Mouse (Mus musculus): ENCODE results near the gene Orm2. TPM values are rescaled to one million over a fixed set of nuclear protein-coding genes. Genes with fewer than 3 reads are reported as not detected.
A peak's percentile ranks its signal among the peaks of the same experiment; 100 is the strongest.

Gene Orm2
- polyA plus RNA-seq, 1 experiment from 2014 or later: not detected

DNA sequence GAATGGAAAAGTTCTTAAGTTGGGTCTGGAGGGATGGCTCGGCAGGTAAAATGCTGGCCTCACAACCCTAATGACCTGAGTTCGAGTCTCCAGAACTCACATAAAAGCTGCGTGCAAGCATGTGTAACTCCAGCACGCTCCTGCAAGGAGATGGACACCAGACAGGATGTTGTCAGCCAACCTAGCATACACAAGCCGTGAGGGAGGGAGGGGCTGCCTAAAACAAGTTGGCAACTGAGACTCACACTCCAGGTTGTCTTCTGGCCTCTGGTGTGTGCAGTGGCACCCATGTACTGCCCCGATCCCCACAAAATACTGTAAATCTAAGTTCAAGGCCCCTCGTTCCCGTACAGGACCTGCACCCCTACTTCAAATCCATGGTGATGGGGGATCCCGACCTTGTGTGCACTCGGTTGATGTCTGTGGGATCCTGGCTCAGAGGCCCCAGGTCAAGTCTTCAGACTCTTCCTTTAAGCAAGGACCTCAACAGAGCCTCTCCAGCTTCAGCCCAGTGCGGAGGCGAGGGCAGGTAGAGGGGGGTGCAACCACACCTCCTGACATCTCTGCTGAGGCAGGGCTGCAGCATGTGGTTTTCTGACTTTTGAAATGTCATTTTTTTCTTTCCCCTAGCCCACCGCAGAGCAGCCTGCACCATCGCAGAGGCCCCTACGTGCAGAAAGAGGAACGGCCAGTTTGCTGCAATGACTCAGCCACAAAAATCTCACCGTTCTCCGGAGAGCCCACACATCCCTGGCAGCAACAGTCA lies 38.5 kb downstream of the Orm2 start:
- 0 out of 2 replicates have a peak, but pooled peaks cover 5% of the 10 kb centered on the region for H3K36me3 ChIP-seq
- H3K27me3 ChIP-seq: no peaks in the 10 kb centered on the region
- H3K9ac ChIP-seq (replicated peaks): no peak overlapping the region
- H3K27ac ChIP-seq (replicated peaks): no peak overlapping the region
- H3K4me2 ChIP-seq (replicated peaks): no peak overlapping the region
- H3K4me1 ChIP-seq: peaks cover 67% of the 10 kb centered on the region
- no peak overlapping the region for H3K4me3 ChIP-seq
- no peaks in the 10 kb centered on the region for H3K9me3 ChIP-seq
- WGBS: 90% methylated on average over 18 of the region's 18 CpGs
- ATAC-seq (replicated peaks): no peak

DNA sequence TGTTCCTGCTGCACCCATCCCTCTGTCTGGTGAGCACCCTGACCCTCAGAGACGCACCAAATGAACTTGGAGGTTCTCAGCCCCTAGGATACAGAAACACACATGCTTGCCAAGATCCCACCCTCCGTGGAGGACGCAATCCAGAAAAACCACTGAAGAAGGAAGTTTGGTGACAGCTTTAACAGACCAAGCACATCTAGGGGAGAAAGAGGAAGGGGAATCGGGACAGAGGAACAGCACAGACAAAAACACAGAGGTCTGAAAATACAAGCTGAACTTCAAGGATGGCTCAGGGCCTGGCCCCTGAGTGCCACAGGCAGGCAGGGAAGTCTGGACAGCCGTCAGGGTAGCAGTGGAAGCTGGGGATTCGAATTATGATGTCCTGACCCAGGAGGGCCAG lies 39.4 kb downstream of the Orm2 start:
- H3K36me3 ChIP-seq: 0 out of 2 replicates have a peak, but pooled peaks cover 2% of the 10 kb centered on the region
- H3K4me1 ChIP-seq: peaks cover 76% of the 10 kb centered on the region
- no peak overlapping the region for H3K27ac ChIP-seq (replicated peaks)
- ATAC-seq (replicated peaks): no peak
- no peak overlapping the region for H3K4me3 ChIP-seq
- no peak overlapping the region for H3K4me2 ChIP-seq (replicated peaks)
- 73% methylated on average over 6 of the region's 6 CpGs for WGBS
- no peak overlapping the region for H3K9ac ChIP-seq (replicated peaks)
- H3K9me3 ChIP-seq: no peaks in the 10 kb centered on the region
- no peaks in the 10 kb centered on the region for H3K27me3 ChIP-seq

DNA sequence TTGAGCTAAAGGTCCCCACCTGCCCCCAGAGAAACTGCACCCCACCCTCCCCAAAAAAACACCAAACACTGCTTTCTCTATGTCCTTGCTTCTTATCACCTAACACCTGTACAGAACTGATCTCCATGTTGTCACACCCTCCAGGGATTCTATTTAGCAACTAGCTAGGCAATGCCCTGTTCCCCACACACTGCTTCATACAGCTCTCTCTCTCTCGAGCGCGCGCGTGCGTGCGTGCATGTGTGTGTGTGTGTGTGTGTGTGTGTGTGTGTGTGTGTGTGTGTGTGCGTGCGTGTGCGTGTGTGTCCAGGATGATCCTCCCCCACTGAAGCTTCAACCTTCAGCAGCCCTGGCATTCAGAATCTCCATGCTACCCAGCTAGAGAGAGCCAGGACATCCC lies 39.8 kb downstream of the Orm2 start:
- Histone ChIP-seq H3K27me3 (no peaks in the 10 kb centered on the region), H3K9me3 (no peaks in the 10 kb centered on the region), H3K27ac (replicated peaks) (peak overlapping the region; percentile 84), H3K4me3 (no peak overlapping the region), H3K9ac (replicated peaks) (no peak overlapping the region), H3K4me1 (peaks cover 79% of the 10 kb centered on the region), H3K36me3 (no peaks in the 10 kb centered on the region), H3K4me2 (replicated peaks) (peak overlapping the region; percentile 36; the same call in 1 of the 2 replicates)
- no peak for ATAC-seq (replicated peaks)
- WGBS: 79% methylated on average over 10 of the region's 10 CpGs

DNA sequence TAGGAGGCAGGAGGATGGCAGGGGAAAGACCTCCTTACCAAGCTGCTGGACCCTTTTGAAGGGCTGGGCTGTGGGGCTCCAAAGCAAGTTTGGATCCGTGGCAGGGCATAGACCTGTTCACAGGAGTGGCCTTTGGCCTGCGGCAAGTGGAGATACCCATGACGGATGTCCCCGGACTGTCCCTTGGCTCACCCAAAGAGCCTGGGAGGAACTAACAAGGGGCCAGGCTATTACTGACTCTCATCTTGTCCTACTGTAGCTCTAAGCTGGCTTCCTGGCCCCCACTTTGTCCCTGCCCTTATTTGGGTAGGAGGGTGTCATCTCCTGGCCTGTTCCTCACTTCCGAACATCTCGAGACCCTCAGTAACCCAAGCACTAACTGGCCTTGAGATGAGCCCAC lies 40.3 kb downstream of the Orm2 start:
- H3K4me1 ChIP-seq: peaks cover 84% of the 10 kb centered on the region
- peak overlapping the region; percentile 20 for H3K9ac ChIP-seq (replicated peaks)
- no peaks in the 10 kb centered on the region for H3K9me3 ChIP-seq
- no peaks in the 10 kb centered on the region for H3K36me3 ChIP-seq
- H3K27me3 ChIP-seq: no peaks in the 10 kb centered on the region
- H3K4me3 ChIP-seq: peak overlapping the region; percentile 19
- peak; percentile 4; the same call in 1 of the 2 replicates for ATAC-seq (replicated peaks)
- WGBS: 59% methylated on average over 6 of the region's 6 CpGs
- H3K27ac ChIP-seq (replicated peaks): peak overlapping the region; percentile 84
- H3K4me2 ChIP-seq (replicated peaks): peak overlapping the region; percentile 36

DNA sequence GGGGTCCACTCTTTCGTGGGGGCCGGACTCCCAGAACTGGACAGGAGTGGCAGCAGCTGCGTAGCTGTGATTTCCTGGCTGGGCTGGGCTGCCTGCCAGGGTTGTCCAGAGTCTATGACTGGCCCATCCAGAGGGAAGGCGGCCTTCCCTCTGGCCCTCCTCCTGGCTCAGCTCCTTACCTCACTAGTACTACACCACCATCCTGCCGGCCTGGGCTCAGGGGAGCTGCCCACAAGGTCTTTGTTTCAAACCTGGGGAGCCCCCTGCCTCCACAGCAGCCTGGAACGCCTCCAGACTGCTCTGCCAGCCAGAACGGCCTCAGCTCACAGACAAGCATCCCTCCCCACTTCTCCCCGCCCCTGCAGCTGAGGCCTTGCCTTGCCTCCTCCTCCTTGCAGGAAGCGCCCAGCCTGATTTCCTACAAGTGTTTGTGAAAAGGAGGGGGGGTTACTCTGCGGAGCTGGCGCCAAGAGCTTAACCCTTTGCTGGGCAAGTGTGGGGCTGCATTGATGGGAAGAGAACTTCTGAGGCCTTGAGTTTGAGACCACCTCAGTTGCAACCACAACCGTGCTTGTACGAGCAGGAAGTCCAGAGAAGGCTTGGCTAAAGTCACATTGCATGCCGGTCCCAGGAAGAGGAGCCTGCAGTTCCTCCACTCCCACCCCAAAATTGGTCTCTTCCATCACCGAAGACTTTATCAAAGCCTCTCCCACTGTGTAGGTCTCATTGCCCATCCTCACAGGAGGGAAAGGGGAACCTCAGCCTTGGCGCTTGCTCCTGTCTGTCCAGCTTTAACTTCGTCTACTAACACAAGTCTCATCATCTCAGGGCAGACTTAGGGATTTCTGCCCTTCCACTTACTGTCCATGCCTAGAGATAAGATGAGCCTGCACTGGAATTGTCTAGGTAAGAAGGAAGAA lies 41.1 kb downstream of the Orm2 start, which contains the start of gene Akna:
TSS of gene Akna (minus strand) at position 315 of the 920 bp plus-strand sequence.
- peaks cover 91% of the 10 kb centered on the region for H3K4me1 ChIP-seq
- WGBS: 5% methylated on average over 17 of the region's 17 CpGs
- no peaks in the 10 kb centered on the region for H3K36me3 ChIP-seq
- H3K4me2 ChIP-seq (replicated peaks): peak within 1 kb of the TSS; percentile 36
- peak within 1 kb of the TSS; percentile 20 for H3K9ac ChIP-seq (replicated peaks)
- H3K4me3 ChIP-seq: peak within 1 kb of the TSS; percentile 19
- H3K9me3 ChIP-seq: no peaks in the 10 kb centered on the region
- H3K27ac ChIP-seq (replicated peaks): peak within 1 kb of the TSS; percentile 84
- ATAC-seq (replicated peaks): peak; percentile 83
- H3K27me3 ChIP-seq: no peaks in the 10 kb centered on the region

DNA sequence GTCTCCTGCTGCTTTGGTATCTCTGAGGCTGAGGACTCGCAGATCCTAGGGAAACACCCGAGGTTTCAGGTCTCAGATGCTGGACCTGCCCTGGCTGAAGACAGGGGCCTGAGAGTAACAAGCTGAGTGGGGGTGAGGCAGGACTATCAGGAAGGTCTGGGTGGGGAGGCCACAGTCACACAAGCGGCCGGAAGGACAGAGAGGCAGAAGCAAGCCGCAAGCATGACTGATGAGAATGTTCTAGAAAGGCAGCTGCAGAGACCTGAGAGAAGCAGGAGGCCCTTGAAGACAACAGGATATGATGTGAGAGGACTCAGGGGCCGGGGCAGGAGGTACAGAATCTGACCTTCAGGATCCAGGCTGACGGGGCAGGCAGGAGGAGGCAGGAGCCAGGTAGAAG lies 42.0 kb downstream of the Orm2 start:
- no peaks in the 10 kb centered on the region for H3K36me3 ChIP-seq
- no peak overlapping the region for H3K9ac ChIP-seq (replicated peaks)
- no peak for ATAC-seq (replicated peaks)
- no peak overlapping the region for H3K4me2 ChIP-seq (replicated peaks)
- no peaks in the 10 kb centered on the region for H3K9me3 ChIP-seq
- no peak overlapping the region for H3K4me3 ChIP-seq
- H3K27me3 ChIP-seq: no peaks in the 10 kb centered on the region
- H3K4me1 ChIP-seq: peaks cover 95% of the 10 kb centered on the region
- 75% methylated on average over 7 of the region's 7 CpGs for WGBS
- peak overlapping the region; percentile 84 for H3K27ac ChIP-seq (replicated peaks)

DNA sequence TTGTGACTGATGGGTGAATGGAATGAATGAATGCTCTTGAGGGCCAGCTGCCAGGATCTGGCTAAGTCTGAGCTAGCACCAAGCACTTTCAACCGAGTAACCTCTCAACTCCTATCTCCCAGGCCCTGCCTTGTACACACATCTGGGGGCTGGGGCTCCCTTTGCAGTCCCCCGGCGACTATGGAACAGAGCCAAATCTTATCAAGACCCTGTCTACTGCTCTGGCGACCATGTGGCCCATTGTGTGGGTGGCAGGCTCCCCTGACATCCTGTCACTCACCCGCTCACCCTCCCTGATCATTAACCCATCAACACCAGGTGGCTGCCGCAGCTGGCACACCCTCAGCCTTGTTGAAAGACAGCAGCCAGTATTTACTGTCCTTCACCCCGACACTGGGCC lies 42.8 kb downstream of the Orm2 start:
- H3K9ac ChIP-seq (replicated peaks): 0 out of 2 replicates have a peak overlapping the region, but pooled peaks have one; percentile 5
- H3K4me2 ChIP-seq (replicated peaks): no peak overlapping the region; the same call in 1 of the 2 replicates
- peaks cover 93% of the 10 kb centered on the region for H3K4me1 ChIP-seq
- 11% methylated on average over 7 of the region's 7 CpGs for WGBS
- no peak overlapping the region for H3K4me3 ChIP-seq
- H3K27me3 ChIP-seq: no peaks in the 10 kb centered on the region
- H3K27ac ChIP-seq (replicated peaks): peak overlapping the region; percentile 84
- ATAC-seq (replicated peaks): peak; percentile 23
- H3K9me3 ChIP-seq: no peaks in the 10 kb centered on the region
- no peaks in the 10 kb centered on the region for H3K36me3 ChIP-seq

DNA sequence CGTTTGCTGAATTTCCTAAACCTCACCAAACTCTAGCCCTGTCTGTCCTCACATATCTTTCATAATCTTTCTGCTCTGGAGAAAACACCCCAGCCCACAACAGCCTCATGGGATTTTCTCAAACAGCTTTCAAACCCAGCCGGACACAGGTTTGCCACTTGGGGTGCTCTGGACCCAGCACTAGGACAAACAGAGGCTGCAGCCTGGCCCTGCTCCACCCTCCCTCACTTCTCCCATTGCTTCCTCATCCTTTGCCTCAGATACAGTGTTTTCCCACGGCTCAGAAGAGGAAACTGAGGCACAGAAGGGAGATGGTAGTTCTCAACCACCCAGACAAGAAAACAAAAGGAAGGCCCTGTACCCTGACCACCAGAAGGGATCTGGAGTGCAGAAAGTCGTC lies 43.4 kb downstream of the Orm2 start:
- WGBS: 48% methylated on average over 4 of the region's 4 CpGs
- peaks cover 90% of the 10 kb centered on the region for H3K4me1 ChIP-seq
- H3K9ac ChIP-seq (replicated peaks): no peak overlapping the region
- H3K27ac ChIP-seq (replicated peaks): peak overlapping the region; percentile 84
- H3K27me3 ChIP-seq: no peaks in the 10 kb centered on the region
- H3K4me3 ChIP-seq: no peak overlapping the region
- no peak overlapping the region for H3K4me2 ChIP-seq (replicated peaks)
- H3K9me3 ChIP-seq: no peaks in the 10 kb centered on the region
- no peak for ATAC-seq (replicated peaks)
- no peaks in the 10 kb centered on the region for H3K36me3 ChIP-seq

DNA sequence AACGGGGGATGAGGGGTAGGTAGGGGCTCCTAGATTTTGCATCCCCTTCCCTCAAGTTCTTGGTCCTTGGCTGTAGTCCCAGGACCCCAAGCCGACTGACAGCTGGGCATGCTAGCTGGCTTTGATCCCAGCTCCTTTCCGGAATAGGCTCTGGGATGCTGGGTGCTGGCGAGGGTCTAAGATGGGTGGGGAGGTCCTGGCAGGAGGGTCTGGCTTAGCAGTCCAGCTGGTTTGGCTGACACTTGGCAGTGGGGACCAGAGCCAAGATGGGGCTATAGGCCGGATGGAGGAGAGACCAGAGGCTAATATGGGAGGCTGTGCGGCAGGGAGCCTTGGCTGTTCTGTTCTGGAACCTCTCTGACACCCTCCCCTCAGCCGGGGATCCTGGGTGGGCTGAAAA lies 46.0 kb downstream of the Orm2 start:
- Histone ChIP-seq H3K4me3 (peak overlapping the region; percentile 85), H3K36me3 (no peaks in the 10 kb centered on the region), H3K9me3 (no peaks in the 10 kb centered on the region), H3K4me2 (replicated peaks) (peak overlapping the region; percentile 99), H3K9ac (replicated peaks) (peak overlapping the region; percentile 29), H3K27ac (replicated peaks) (peak overlapping the region; percentile 86), H3K27me3 (no peaks in the 10 kb centered on the region), H3K4me1 (peaks cover 70% of the 10 kb centered on the region)
- 14% methylated on average over 7 of the region's 7 CpGs for WGBS
- peak; percentile 17 for ATAC-seq (replicated peaks)

DNA sequence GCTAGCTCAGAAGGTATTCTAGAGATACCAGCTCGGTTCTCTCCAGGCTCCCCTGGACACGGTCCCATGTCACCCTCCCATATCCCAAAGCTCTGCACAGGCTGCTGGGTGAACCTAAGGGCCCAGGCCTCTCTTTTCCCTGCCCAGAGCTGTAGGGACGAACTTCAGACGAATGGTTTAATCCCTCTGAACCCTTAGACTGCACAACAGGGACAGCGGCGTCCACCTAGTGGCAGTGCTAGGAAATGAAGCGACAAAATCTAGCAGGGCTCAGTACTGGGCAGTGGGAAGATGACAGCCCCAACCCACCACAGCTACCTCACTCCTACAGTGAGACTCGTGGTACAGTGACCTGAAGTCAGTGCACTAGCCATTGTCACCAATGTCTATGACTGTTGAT lies 46.4 kb downstream of the Orm2 start:
- H3K4me1 ChIP-seq: peaks cover 66% of the 10 kb centered on the region
- peak overlapping the region; percentile 66 for H3K9ac ChIP-seq (replicated peaks)
- peak overlapping the region; percentile 85 for H3K4me3 ChIP-seq
- peak; percentile 44 for ATAC-seq (replicated peaks)
- no peaks in the 10 kb centered on the region for H3K36me3 ChIP-seq
- H3K4me2 ChIP-seq (replicated peaks): peak overlapping the region; percentile 99
- no peaks in the 10 kb centered on the region for H3K9me3 ChIP-seq
- peak overlapping the region; percentile 86 for H3K27ac ChIP-seq (replicated peaks)
- H3K27me3 ChIP-seq: no peaks in the 10 kb centered on the region
- WGBS: 6% methylated on average over 8 of the region's 8 CpGs

DNA sequence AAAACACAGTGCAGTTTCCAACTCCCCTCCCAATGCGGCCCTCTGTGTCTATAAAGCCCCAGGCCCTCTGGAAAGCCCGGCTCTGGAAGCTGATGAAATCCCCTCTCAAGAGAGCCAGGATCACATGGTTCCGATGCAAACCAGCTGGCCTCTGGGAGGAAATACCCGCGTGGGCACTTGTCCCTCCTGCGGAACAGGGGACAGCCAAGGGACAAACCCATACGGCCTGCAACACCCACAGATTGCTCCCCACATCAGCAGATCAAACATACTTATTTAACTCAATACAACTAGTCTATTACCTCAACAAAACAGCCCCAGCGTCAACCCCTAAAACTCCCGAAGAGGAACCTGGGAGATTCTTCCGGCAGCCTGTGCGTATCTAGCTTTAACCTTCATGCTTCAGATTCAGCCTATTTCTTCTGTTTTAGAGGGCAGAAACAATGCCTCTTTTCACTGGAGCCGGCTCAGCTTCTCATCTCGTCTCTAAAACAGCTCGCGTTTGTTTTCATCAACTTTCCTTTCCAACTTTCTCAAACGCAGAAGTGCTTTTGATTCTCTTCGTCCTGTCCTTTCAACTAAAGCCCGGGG lies 47.2 kb downstream of the Orm2 start:
- Histone ChIP-seq H3K9ac (replicated peaks) (peak overlapping the region; percentile 66), H3K27ac (replicated peaks) (peak overlapping the region; percentile 86), H3K4me3 (peak overlapping the region; percentile 85), H3K36me3 (no peaks in the 10 kb centered on the region), H3K4me1 (peaks cover 58% of the 10 kb centered on the region), H3K9me3 (no peaks in the 10 kb centered on the region), H3K4me2 (replicated peaks) (peak overlapping the region; percentile 99), H3K27me3 (no peaks in the 10 kb centered on the region)
- no peak for ATAC-seq (replicated peaks)
- WGBS: under 1% methylated on average over 18 of the region's 18 CpGs
